Mouse (Mus musculus) CH12.LX (cell line): Measurements from ENCODE around the gene Cdhr2. TPM values are rescaled to one million over a fixed set of nuclear protein-coding genes. Genes with fewer than 3 reads are reported as not detected.

ENCODE experiments used
- DNase-seq: peaks from one replicate; pipeline ENCODE4 v3.0.0-alpha.2; 2013; ENCODE audit errors: extremely low read depth
- H3K27ac ChIP-seq: 2 replicates; pipeline ENCODE4 v1.5.1; 2012; ENCODE audit warnings: low read depth, mild to moderate bottlenecking, control low read depth, moderate library complexity; ENCODE audit not compliant: insufficient read depth
- H3K27me3 ChIP-seq: replicated peaks from 2 replicates; pipeline ENCODE3; 2012; ENCODE audit warnings: inconsistent platforms
- H3K36me3 ChIP-seq, 2 experiments: replicated peaks in 1 of 2; 2 replicates each; pipeline versions ENCODE3 to v1.6.1; 2012; ENCODE audit warnings: inconsistent platforms in 1 of 2, low read length in 1 of 2, mild to moderate bottlenecking in 1 of 2, mixed read lengths in 1 of 2, moderate library complexity in 1 of 2; ENCODE audit not compliant: control insufficient read depth in 1 of 2, insufficient read depth in 1 of 2
- H3K4me1 ChIP-seq, 2 experiments: 2 replicates each; pipeline ENCODE4 v1.6.1; 2012; ENCODE audit warnings: inconsistent platforms in 1 of 2, moderate library complexity in 1 of 2; ENCODE audit not compliant: insufficient read depth in 2 of 2, control insufficient read depth in 1 of 2
- H3K4me2 ChIP-seq: 2 replicates; pipeline ENCODE4 v1.6.1; 2012; ENCODE audit warnings: low read depth, mild to moderate bottlenecking, control low read depth; ENCODE audit not compliant: poor library complexity, insufficient read depth, severe bottlenecking
- H3K4me3 ChIP-seq, 3 experiments: fragments of 150-350 bp in 1 of 3; sonication (generic) in 1 of 3; replicated peaks in 1 of 3; 2 replicates each; pipeline versions ENCODE3 to v1.5.1; 2011 to 2012; ENCODE audit warnings: low read depth in 2 of 3, low read length in 2 of 3, mild to moderate bottlenecking in 2 of 3, moderate library complexity in 2 of 3, control low read depth in 1 of 3, improper control_type of control experiment in 1 of 3, inconsistent platforms in 1 of 3, mixed read lengths in 1 of 3; ENCODE audit not compliant: poor library complexity in 1 of 3
- H3K79me2 ChIP-seq: replicated peaks from 2 replicates; pipeline ENCODE4 v1.6.1; 2012; ENCODE audit warnings: mild to moderate bottlenecking, moderate library complexity; ENCODE audit not compliant: control insufficient read depth, poor library complexity, insufficient read depth, severe bottlenecking; ENCODE audit errors: extremely low read depth
- H3K9ac ChIP-seq: 2 replicates; pipeline ENCODE4 v1.6.1; 2012; ENCODE audit warnings: low read depth, mild to moderate bottlenecking, control low read depth, moderate library complexity; ENCODE audit not compliant: insufficient read depth
- H3K9me3 ChIP-seq: replicated peaks from 2 replicates; pipeline ENCODE3; 2012; ENCODE audit warnings: low read length, inconsistent platforms, mixed read lengths
- BHLHE40 ChIP-seq: IDR thresholded peaks from 2 replicates; pipeline ENCODE4 v1.6.1; 2011; ENCODE audit warnings: mild to moderate bottlenecking, low read depth, low read length, improper control_type of control experiment
- CHD1 ChIP-seq: IDR thresholded peaks from 2 replicates; pipeline ENCODE4 v1.6.1; 2012; ENCODE audit warnings: low read depth, low read length, improper control_type of control experiment, inconsistent platforms
- CTCF ChIP-seq, 2 experiments: IDR thresholded peaks in 1 of 2; conservative IDR thresholded peaks in 1 of 2; 2 replicates each; pipeline ENCODE4 v1.5.1; 2011 to 2012; ENCODE audit warnings: low read depth in 2 of 2, low read length in 2 of 2, improper control_type of control experiment in 1 of 2, inconsistent platforms in 1 of 2, mild to moderate bottlenecking in 1 of 2, moderate library complexity in 1 of 2
- E2F4 ChIP-seq: IDR thresholded peaks from 2 replicates; pipeline ENCODE4 v1.6.1; 2011; ENCODE audit warnings: low read depth, low read length, improper control_type of control experiment; ENCODE audit not compliant: insufficient replicate concordance
- ELF1 ChIP-seq: IDR thresholded peaks from 2 replicates; pipeline ENCODE4 v1.6.1; 2014; ENCODE audit warnings: low read depth, mild to moderate bottlenecking, inconsistent platforms, low read length, improper control_type of control experiment
- EP300 ChIP-seq: IDR thresholded peaks from 2 replicates; pipeline ENCODE4 v1.6.1; 2011; ENCODE audit warnings: low read length, improper control_type of control experiment
- GABPA ChIP-seq: IDR thresholded peaks from 2 replicates; pipeline ENCODE4 v1.6.1; 2012; ENCODE audit warnings: low read depth, low read length, improper control_type of control experiment, inconsistent platforms; ENCODE audit not compliant: insufficient replicate concordance
- IRF4 ChIP-seq: IDR thresholded peaks from 2 replicates; pipeline ENCODE4 v1.6.1; 2014; ENCODE audit warnings: low read depth, mild to moderate bottlenecking, inconsistent platforms, low read length, improper control_type of control experiment
- JUN ChIP-seq: IDR thresholded peaks from 2 replicates; pipeline ENCODE4 v1.6.1; 2011; ENCODE audit warnings: low read depth, mild to moderate bottlenecking, low read length, improper control_type of control experiment, moderate library complexity; ENCODE audit not compliant: insufficient read depth
- JUND ChIP-seq: conservative IDR thresholded peaks from 2 replicates; pipeline ENCODE4 v1.6.1; 2011; ENCODE audit warnings: low read depth, low read length, improper control_type of control experiment
- MAFK ChIP-seq: IDR thresholded peaks from 2 replicates; pipeline ENCODE4 v1.6.1; 2011; ENCODE audit warnings: low read length, improper control_type of control experiment; ENCODE audit not compliant: insufficient replicate concordance
- MAX ChIP-seq: IDR thresholded peaks from 2 replicates; pipeline ENCODE4 v1.6.1; 2011; ENCODE audit warnings: low read length, improper control_type of control experiment
- MAZ ChIP-seq: IDR thresholded peaks from 2 replicates; pipeline ENCODE4 v1.6.1; 2012; ENCODE audit warnings: low read depth, mild to moderate bottlenecking, inconsistent platforms, low read length, improper control_type of control experiment, moderate library complexity
- MEF2A ChIP-seq: IDR thresholded peaks from 2 replicates; pipeline ENCODE4 v1.6.1; 2014; ENCODE audit warnings: low read depth, mild to moderate bottlenecking, inconsistent platforms, low read length, improper control_type of control experiment, borderline replicate concordance
- MYC ChIP-seq: IDR thresholded peaks from 2 replicates; pipeline ENCODE4 v1.6.1; 2011; ENCODE audit warnings: low read depth, mild to moderate bottlenecking, improper control_type of control experiment, low read length
- NRF1 ChIP-seq: IDR thresholded peaks from 2 replicates; pipeline ENCODE4 v1.6.1; 2014; ENCODE audit warnings: low read depth, mild to moderate bottlenecking, inconsistent platforms, low read length, improper control_type of control experiment, moderate library complexity
- RAD21 ChIP-seq: IDR thresholded peaks from 2 replicates; pipeline ENCODE4 v1.6.1; 2011; ENCODE audit warnings: low read depth, mild to moderate bottlenecking, low read length, improper control_type of control experiment, moderate library complexity
- RCOR1 ChIP-seq: conservative IDR thresholded peaks from 2 replicates; pipeline ENCODE4 v1.6.1; 2012; ENCODE audit warnings: low read depth, mild to moderate bottlenecking, inconsistent platforms, low read length, improper control_type of control experiment
- SMC3 ChIP-seq: IDR thresholded peaks from 2 replicates; pipeline ENCODE4 v1.6.1; 2011; ENCODE audit warnings: low read depth, low read length, improper control_type of control experiment
- TBP ChIP-seq: conservative IDR thresholded peaks from 2 replicates; pipeline ENCODE4 v1.6.1; 2011; ENCODE audit warnings: low read depth, low read length, improper control_type of control experiment
- TCF12 ChIP-seq: IDR thresholded peaks from 2 replicates; pipeline ENCODE4 v1.6.1; 2014; ENCODE audit warnings: low read depth, mild to moderate bottlenecking, inconsistent platforms, low read length, improper control_type of control experiment
- UBTF ChIP-seq: IDR thresholded peaks from 2 replicates; pipeline ENCODE4 v1.6.1; 2012; ENCODE audit warnings: low read depth, mild to moderate bottlenecking, inconsistent platforms, low read length, improper control_type of control experiment, moderate library complexity
- USF2 ChIP-seq: conservative IDR thresholded peaks from 2 replicates; pipeline ENCODE4 v1.6.1; 2011; ENCODE audit warnings: low read depth, low read length, improper control_type of control experiment
- ZC3H11A ChIP-seq: IDR thresholded peaks from 2 replicates; pipeline ENCODE4 v1.6.1; 2012; ENCODE audit warnings: low read depth, mild to moderate bottlenecking, inconsistent platforms, low read length, improper control_type of control experiment
- dilution Hi-C: fragments of 300-500 bp; cut with MboI; formaldehyde crosslinking; loops from 2 replicates; pipeline ENCODE4 v1.14.3; 2020; ENCODE audit warnings: low sequenced_read_pairs; ENCODE audit not compliant: extremely low pct_unique_long_range_greater_than_20kb, extremely low pct_ligation_motif_present
- in situ Hi-C: fragments of 300-500 bp; cut with MboI; formaldehyde crosslinking; loops from 3 replicates; pipeline ENCODE4 v1.14.3; 2019; ENCODE audit warnings: low sequenced_read_pairs, low pct_ligation_motif_present, low pct_unique_long_range_greater_than_20kb, mixed read lengths
- polyA plus RNA-seq: library from polyadenylated mRNA; unstranded; fragments of >175 nt; gene quantifications from 2 replicates; pipeline ENCODE4 v1.2.1, GENCODE M21; 2012; ENCODE audit warnings: low read depth; ENCODE audit not compliant: insufficient read length
- total RNA-seq, 2 experiments: library from RNA; depleted of rRNA; stranded (reverse); fragments of 300-350 nt in 1 of 2; fragments of >200 nt in 1 of 2; gene quantifications; 2 replicates each; pipeline ENCODE4 v1.2.3; 2012 to 2014

Cdhr2 gene
- total and polyA plus RNA-seq, 3 experiments, result not detected

- Histone ChIP-seq H3K27me3 (peaks cover 54% of the 10 kb centered on the region), H3K27ac (no peak overlapping the region), H3K4me3 (no peak overlapping the region), H3K9me3 (peaks cover 12% of the 10 kb centered on the region), H3K36me3 (no peaks in the 10 kb centered on the region), H3K9ac (no peak overlapping the region), H3K79me2 (no peaks in the 10 kb centered on the region), H3K4me2 (no peak overlapping the region), H3K4me1 (no peaks in the 10 kb centered on the region)
- dilution Hi-C loops, result no loop called here
- in situ Hi-C loops, result no loop called here
- TF ChIP-seq SMC3 (no peak), USF2 (no peak), CHD1 (no peak), BHLHE40 (no peak), TCF12 (no peak), MAFK (no peak), ZC3H11A (no peak), CTCF (conservative IDR thresholded peaks at IDR 0.05 in 1 of 2, IDR thresholded peaks at IDR 0.05 in 1 of 2; ENCODE audit: low read depth in 2 of 2, low read length in 2 of 2) (no peak), MAX (no peak), MEF2A (no peak), RCOR1 (no peak), UBTF (no peak), NRF1 (no peak), RAD21 (no peak), MAZ (no peak), JUND (no peak), EP300 (no peak)
- DNase-seq, result no peak
Observed at GRCm38 (mm10) chr13:54780592-54780991, 79.3 kb downstream of the Cdhr2 start.

- no peak overlapping the region for H3K27ac ChIP-seq
- in situ Hi-C loops (no loop called here), dilution Hi-C loops (no loop called here)
- no peak for TF ChIP-seq MAZ
- TF ChIP-seq E2F4, result no peak
- TF ChIP-seq MYC, result no peak
- TF ChIP-seq ELF1, result no peak
- no peak for TF ChIP-seq IRF4
- TF ChIP-seq CHD1, result no peak
- TF ChIP-seq TBP, result no peak
- no peak for TF ChIP-seq GABPA
- no peak for TF ChIP-seq SMC3
- TF ChIP-seq JUN, result no peak
- H3K4me3 ChIP-seq, result no peak overlapping the region
- no peak overlapping the region for H3K9ac ChIP-seq
- peaks cover 58% of the 10 kb centered on the region for H3K27me3 ChIP-seq
- peaks cover 11% of the 10 kb centered on the region for H3K9me3 ChIP-seq
- no peaks in the 10 kb centered on the region for H3K4me1 ChIP-seq
- no peak for DNase-seq
- no peaks in the 10 kb centered on the region for H3K36me3 ChIP-seq
- no peak overlapping the region for H3K4me2 ChIP-seq
- H3K79me2 ChIP-seq, result no peaks in the 10 kb centered on the region
Observed at GRCm38 (mm10) chr13:54781086-54781485, 79.8 kb downstream of the Cdhr2 start.
